Mouse (Mus musculus) adrenal gland, adult (tissue): ENCODE results near the gene Gm20388.

Source experiments
- DNase-seq, 2 experiments: peaks; one replicate each; pipeline ENCODE4 v3.0.0; 2022 to 2023; ENCODE audit warnings: low spot score in 1 of 2; ENCODE audit not compliant: inconsistent age in 2 of 2

The Gm20388 gene

DNA sequence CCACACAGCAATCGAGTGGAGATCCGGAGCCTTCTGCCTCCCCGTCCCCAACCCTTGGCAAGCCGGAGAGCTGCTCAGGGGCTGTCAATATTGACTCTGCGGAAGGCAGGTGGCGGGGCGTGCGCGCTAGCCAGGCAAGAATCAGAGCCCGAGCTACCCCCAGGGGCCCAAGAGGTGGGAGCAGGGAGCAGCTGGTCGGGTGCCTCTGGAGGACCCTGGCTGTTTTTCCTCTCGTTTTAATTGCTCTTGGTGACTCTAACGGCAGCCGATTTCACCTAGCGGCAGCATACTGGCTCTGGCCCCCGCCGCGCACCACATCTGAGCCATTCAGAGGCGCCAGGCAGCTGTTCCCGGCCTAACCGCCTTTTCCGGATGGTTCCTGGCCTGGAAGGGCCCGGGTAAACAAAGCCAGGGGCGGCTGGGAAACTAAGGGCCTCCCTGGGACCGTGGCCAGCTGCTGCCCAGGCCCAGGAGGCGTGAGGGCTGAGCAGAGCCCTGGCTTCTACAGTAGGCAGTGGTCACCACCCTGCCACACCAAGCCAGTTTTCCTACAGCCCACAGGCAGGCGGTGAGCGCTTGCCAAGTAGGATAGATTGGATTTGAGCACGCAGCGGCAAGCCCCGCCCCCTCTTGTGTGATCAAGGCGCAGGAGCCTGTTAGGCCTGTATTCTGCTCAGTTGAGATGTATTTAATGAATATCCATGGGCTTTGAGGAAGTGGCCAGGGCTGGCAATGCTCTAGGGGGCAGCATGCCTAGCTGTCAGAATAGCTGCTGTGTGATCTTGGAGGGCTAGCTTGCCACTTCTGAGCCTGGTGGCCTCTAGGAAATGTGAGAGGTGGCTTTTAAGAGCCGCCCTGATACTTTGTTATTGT, 506.1 kb downstream of the Gm20388 start:
- peak; percentile 67 to 83 for DNase-seq

DNA sequence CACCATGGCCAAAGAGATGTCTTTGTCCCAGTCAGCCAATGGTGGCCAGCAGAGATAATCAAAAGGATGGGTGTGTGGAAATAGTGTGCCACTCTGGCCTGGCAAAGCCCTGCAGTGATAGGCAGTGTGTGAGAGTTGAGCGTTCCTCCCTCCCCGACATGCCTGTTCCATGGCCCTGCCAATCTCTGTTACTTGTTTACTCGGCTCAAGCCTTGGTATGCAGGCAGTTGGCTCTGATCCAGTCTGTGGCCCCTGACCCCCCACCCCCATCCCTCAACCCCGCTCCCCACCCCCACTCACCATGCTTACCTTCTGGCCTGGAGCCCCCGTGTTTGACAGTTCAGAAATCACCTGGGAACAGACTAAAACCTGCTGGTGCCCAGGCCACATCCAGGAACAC, 507.5 kb downstream of the Gm20388 start:
- no peak for DNase-seq

DNA sequence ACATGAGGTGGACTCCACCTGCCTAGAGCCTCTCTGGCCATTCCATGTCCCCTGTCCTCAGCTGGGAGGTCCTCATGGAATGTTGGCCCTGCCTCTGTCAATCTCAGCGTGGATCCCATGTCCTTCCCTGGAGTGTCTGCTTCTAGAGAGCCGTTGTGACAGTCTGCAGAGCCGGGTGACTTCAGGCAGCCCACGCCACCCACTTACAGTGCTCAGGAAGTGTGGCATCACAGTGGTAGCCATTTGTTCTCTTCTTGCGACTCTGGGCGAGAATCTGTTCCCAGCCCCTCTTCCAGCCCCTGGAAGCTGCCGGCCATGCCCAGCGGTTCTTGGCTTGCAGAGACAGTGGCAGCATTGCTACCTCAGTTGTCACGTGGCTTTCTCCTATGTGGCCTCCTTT, 509.0 kb downstream of the Gm20388 start:
- DNase-seq = no peak

DNA sequence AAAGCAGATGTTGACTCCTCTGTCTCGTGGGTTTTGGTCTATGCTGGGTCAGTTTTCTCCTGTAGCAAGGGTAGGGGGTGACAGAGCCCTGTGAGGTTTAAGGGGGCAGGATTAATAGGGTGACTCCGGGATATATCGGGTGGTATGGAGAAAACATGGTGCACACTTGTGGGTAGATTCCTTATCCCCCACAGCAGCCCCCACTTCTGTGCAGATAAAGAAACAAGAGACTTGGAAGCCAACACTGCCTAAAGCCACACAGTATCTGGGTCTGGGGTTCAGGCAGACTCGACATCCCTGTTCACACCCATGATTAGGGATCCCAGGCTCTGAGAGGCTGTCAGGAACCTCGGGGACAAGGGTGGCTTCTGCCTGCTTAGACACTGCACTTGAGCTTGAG, 509.6 kb downstream of the Gm20388 start:
- DNase-seq = no peak

DNA sequence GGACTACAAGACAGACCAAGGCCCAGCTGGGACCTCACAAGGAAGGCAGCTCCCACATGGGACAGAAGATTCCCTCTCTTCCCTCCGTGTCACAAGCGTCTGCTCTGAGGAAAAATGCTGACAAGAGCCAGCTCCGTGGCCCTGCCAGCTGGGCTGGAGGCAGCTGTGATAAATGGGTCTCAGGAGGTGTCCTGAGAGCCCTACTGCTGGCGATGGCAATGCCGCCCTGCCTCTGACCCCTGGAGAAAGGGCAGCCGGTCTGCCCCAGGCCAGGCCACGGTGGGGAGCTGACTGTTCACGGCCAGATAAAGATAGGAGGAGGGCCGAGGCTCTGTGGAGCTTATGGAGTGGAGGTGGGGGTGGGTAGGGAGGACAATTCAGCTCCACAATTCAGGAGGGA, 511.0 kb downstream of the Gm20388 start:
- peak; percentile 63 to 86 for DNase-seq

DNA sequence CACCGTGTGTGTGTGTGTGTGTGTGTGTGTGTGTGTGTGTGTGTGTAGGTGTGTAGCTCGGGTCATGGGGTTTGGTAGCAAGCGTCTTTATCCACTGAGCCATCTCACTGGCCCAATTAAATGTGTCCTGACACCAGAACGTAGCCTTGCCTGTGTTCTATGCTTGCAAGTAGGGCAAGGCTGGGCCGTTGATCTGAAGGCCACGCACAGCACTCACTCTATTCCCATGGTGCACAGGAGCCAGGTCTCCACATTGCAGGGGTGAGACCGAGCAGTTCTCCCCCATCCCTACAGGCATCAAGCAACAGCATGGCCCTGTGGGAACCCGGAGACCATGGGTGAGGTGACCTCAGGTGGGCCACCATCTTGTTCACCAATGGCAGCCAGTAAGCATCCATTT, 511.6 kb downstream of the Gm20388 start:
- DNase-seq = peak; percentile 70 to 86

DNA sequence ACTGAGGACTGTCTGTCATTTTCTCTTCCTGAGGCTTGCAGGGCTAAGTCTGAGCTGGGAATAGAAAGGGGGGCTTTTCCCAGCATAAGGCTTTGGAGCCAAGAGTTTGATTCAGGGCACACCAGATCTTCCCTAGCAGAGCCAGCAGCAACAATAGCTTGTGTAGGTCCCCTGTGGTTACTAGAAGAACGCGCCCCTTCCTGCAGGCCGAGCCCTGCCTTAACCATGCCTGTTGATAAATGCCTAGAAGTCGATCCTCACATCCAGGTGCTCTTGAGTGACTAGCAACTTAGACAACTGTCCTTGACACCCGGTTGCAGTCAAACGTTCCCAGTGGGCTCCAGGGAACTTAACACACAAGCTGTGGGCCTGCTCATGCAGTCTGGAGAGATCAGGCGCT, 512.9 kb downstream of the Gm20388 start:
- DNase-seq = no peak

DNA sequence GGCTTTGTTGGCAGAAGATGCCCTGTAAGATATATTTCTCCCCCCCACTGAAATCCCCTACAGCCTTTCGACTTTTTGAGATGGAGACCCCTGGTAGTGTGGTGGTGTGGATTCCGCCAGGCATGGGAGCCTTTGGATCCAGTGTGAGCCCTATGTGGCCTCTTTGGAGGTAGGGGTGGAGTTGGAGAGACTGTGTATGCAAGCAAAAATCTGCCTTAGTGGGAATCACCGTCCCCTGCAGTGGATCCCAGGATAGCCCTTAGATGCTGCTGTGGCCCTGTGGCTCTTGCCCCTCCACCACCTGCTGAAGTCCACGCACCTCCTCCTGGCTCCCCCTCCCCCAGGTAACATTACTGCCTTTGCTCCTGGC, 514.2 kb downstream of the Gm20388 start:
- no peak for DNase-seq

DNA sequence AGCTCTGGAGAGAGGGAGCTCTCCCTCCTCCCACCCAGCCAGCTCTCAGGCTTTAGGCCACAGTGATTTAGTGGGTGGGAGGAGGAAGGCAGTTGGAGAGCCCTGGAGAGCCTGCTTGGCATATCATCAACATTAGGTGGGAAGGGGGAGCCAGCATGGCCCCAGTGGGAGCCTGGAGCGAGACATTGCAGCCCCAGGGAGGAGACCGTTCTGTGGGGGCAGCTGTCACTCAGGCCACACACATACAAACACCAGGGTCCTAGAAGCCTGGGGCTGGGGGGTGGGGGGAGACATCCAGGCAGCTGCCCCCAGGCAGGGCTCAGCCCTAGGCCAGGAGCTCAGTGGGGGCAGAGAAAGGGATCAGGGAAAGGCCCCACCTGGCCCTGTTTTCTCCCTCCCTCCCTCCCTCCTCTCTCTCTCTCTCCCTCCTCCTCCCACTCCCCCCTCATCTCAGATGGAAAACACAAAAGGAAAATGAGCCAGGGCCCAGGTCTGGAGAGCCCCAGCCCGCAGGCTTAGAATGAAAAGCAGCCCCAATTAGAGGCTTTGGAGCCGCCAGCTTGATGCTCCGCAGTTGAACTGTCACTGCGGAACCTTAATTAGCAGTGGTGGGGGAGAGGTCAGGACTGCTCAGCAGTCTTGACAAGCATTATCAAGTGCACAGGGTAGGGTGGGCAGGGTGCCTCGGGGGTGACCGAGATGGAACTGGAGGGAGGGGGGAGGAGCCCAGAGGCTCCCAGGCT, 514.7 kb downstream of the Gm20388 start:
- DNase-seq = no peak

DNA sequence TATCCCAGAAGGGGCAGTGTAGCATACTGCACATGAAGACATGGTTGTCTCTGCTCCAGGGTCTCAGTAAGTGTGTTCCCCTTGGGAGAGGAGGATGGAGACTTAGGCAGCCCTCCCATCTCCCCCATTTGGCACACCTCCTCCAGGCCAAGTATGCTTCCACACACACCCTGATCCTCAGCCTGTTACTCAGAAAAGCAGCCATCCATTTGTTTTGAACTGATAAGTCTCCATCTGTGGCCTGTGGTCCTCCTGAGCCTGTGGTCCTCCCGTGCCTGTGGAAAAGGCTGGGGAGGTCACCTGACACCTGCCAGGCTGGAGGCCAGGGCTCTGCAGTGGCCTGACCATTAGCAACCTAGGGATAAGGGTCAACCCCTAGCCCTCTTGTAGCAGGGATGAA, 515.5 kb downstream of the Gm20388 start:
- no peak for DNase-seq

DNA sequence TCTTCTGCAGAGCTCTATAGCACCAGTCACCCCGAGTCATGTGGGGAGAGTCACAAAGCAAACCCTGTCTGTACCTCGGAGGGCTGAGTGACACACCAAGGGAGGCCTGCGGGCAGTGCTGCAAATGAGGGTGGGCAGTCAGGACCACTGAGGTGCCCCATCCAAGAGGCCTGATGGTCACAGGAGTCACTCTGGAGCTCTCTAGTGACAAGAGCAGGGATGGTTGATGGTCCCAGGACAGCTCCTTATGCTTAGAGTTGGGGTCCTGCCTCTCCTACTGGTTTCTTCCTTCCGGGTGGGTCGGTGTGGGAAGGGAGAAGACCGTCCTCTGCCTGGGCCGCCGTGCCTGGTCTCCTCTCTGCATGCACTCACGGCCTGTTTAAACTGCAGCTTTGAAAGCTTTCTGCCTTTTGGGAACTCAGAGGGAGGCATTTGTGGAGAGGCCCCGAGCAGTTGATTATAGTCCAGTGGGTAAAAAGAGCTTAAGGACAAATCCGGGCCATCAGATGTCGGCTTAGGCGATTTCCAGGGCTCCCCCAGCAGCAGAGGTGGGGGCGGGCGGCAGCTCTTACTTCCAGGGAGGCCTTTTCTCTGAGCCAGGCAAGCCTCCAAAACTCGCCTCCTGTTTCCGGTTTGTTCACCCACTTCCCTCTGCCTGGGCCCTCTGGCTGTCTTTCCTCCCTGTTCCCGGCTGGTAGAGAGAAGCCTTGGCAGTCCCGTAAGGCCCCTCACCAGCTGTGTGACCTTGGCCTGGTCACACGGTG, 516.2 kb downstream of the Gm20388 start:
- peak; percentile 50 to 74 for DNase-seq

DNA sequence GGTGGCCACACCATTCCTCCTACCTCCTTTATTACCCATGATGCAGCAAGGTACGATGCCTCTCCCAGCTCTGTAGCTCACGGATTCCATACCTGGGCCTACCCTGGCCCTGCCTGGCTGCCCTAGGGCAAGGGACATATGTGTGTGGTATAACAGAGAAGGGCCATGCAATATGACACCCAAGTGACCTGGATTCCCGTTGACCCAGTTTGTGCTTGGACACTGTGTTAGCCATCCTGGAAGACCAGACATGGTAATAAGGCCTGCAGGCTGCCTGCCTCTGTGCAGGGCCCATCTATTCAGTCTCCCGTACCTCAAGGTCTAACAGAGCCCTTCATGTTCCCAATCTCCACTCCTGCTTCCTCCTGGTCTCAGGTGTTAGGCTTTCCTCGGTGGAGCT, 517.9 kb downstream of the Gm20388 start:
- no peak for DNase-seq

DNA sequence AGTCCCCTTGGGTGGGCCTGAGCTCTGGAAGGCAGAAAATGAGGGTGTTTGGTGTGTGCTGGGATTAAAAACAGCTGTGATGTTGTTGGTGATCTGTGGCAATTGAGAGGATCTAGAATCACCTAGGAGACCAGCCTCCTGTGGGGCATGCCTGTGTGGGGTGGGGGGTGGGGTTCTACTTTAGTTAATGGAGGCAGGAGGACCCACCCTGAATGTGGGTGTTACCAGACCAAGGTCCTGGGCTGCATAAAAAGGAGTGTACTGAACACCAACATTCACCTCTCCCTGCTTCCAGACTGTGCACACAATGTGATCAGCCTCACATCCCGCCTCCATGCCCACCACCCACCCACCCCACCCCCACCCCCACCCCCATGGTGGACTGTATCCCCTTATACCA, 518.5 kb downstream of the Gm20388 start:
- DNase-seq = no peak

DNA sequence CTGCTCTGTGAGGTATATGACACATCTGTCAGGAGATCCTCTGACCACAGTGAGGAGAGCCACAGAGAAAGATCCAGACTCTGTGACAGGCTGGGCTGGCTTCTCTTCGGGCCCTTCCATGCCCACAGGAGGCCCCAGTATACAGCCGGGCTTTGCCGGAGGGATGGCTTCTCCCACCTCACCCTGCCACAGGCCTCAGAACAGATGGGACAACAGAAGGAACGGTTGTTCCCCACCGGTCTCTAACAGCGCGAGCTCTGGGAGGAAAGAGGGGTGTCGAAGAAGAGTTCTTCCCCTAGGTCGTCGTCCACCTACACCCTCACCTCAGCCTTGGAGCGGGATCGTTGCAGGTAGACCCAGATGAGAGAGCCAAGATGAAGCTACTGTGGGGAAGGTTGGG, 520.4 kb downstream of the Gm20388 start:
- no peak for DNase-seq

DNA sequence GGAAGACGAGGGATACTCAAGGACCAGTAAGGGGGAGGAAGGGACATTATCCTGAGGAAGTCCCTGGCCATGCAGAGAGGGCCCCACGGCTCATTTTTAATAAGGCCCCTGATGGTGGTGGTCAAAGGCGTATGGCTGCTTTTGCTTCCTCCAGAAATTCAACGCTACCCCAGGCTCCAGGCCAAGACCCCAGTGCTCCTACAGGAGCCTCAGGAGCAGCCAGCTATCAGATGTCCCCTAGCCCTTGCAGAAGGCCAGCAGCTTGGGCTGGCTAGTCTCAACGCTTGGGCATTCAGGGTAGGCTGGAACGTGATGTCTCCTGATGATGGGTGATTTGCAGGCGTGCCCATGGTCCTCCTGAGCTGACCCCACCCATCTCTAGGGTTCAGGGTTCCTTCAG, 521.8 kb downstream of the Gm20388 start:
- no peak for DNase-seq

DNA sequence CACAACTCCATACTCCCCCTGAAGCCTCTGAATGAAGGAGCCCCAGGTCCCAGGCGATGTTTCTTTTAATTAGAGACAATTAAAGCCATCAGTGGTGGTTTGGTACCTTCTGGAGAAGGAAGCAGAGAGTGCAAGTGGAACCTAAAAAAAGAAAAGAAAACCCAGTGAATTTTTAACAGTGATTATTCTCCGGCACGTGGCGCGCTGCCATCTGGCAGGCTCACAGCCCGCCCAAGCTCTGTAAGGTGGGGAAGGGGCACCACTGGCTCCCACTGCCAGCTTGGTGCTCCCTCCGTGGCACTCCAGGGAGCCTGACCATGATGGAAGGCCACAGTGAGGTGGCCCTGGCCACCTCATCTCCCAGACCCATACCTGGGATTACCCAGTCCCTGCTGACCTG, 522.5 kb downstream of the Gm20388 start:
- DNase-seq = no peak

DNA sequence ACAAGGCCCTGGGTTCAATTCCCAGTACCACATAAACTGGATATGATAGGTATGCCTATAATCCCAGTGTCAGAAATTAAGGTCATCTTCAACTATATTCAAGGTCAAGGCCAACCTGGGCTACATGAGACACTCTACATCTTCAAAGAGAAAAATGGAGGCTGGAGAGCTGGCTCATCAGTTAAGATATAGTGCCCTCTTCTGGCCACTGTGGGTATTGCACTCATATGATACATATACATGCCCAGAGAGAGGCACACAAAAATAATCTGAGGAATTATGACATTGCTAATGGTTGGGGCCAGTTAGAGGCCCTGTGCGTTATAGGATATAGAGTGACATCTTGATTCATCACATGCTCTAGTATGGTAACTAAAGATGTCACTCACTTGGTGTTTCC, 523.1 kb downstream of the Gm20388 start:
- DNase-seq = no peak

DNA sequence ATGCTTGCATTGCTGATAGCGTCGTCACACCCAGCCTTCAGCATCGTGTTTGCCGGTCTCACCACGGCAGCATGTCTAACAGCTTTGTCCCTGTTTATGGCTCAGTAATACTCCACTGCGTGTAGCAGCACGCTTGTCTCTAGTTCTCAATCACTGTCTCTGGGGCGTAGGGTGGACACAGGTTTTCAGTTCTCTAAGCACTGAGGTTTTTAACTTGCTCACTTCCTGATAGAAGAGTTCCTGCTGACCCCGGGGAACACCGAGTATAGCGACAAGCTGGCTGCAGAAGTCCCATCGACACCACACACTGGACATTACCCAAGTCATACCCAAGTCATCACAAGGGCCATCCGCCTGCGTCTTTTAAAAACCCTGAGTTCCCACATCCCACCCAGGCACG, 525.1 kb downstream of the Gm20388 start:
- peak in 1 of 2 experiments; percentile 8 for DNase-seq

DNA sequence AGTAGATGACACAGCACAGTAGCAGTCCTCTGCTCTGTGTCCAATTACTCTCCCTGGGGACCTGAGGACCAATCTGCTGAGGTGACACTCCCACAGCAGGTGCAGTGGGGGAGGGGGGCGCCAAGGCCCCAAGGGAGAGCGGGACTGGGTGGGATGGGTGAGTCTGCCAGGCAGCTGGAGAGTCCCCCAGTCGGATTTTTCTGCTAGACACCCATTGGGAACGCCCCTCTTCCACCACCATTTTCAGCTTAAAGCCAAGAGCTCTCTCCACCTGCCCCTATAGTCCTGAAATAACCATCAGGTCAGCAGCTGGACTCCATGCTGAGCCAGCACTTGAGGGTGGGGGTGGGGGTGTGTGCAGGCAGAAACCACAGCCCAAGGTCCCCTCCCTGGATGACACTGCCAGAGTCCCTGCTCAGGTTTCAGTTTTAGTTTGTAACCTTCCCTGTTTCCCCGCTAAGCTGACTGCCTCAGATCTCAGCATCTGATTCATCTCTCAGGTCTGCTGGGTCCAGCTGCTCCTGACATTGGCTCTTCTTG, 525.9 kb downstream of the Gm20388 start:
- DNase-seq = peak; percentile 13 to 67

DNA sequence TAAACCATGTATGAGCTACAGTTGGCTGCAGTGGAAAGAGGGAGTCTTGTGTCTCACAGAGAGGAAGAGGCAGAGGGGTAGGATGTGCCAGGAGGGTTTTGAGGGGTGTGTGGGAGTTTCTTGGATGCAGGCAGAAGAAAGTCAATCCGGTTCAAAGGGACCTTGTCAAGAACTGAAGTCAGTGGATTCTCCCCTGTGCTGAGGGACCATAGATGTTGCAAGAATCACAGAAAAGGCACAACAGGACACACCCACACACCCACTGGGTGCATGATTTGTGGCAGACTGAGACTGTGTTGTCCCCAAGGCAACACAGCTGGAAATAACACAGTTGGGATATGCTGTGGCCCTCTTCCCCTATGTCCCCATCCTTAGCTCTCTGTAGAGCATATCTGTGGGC, 526.6 kb downstream of the Gm20388 start:
- no peak for DNase-seq

DNA sequence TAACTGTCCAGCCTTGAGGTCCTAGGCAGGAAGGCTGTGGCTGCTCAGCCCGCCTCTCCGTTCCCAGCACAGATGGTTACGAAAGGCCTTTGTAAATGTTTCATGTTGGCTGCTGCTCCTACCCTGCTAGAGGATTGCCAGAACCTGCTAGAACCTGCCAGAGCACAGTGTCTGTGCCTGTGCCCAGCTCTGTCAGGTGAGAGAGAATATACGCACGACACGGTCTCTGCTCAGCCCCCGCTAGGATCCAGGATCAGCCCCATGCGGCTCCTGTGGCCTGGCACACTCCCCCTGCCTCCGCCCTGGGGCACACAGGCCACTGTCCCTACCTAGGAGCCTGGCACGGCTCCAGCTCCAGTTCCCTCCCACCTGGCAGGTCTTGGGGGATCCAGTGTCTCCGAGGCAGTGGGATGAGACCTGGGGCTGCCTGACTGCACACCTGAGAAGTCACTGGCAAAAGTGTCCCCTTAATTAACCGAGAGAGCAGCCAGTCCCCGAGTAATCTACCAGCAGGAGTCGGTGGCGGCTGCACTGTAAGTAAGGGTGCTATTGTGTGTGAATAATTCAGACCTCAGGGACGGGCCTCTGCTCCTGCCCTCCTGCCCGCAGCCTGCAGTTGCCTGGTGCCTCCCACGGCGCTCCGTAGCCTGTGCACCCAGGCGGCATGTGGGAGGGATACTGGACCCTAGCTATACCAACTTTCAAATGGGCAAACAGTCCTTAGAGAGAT, 527.2 kb downstream of the Gm20388 start:
- DNase-seq = no peak
